Mouse (Mus musculus): ENCODE measurements around the gene Dnah7c.
"Not testable (repeated sequence)": the region's sequence is repeated elsewhere in the genome, so short reads cannot be mapped to it uniquely, and the experiment has no call there.

DNA sequence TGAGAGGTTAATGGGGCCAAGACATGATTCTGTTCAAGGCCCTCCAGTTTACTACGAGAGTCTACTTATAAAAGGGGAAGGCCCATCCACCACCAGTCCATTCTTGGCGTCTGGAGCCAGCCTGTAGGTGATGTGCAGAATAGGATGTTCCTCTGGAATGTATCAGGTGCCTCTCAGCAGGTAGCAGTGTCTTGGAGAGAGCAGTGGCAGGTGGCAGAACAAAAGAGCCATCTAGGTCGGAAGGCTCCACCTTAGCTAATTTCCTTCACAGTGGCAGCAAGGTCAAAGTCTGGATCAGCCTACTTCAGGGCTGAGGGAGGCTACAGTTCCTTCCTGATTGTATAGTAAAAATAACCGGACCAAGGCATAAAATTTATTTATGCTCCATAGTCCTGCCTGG is 224.4 kb downstream of the Dnah7c start:
- TF ChIP-seq POLR2A, CTCF (IDR thresholded peaks at IDR 0.05; ENCODE audit: insufficient read depth, low read depth, low read length): not testable (repeated sequence)

Data from olfactory bulb, adult 2 months (tissue).